Mouse (Mus musculus): ENCODE data around the gene Rgs6.

DNA sequence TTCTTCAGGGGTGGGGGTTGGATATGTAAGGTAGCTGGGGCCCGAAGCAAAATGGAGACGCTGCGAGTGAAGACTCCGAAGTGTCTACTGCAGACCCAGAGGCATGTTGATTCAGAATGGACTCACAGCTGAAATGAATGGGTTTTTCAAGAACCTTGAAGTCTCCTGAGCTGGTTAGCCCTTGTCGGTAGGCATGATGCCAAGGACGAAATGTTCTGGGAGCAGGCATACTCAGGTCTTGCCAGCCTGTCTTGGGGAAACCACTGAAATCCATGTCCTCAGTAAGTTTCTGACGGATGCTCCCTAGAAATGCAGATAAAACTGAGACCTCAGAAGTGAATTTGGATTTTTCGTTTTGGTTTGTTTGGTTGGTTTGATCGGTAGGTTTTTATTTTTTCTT lies 458.6 kb downstream of the Rgs6 start:
- TF ChIP-seq CTCF (conservative IDR thresholded peaks at IDR 0.05; ENCODE audit: insufficient read depth, insufficient read length, low read depth, low read length), result no peak
- TF ChIP-seq POLR2A (IDR thresholded peaks at IDR 0.05; ENCODE audit: low read depth, low read length), result no peak

All from kidney, adult 2 months (tissue).